In the genomic region with DNA sequence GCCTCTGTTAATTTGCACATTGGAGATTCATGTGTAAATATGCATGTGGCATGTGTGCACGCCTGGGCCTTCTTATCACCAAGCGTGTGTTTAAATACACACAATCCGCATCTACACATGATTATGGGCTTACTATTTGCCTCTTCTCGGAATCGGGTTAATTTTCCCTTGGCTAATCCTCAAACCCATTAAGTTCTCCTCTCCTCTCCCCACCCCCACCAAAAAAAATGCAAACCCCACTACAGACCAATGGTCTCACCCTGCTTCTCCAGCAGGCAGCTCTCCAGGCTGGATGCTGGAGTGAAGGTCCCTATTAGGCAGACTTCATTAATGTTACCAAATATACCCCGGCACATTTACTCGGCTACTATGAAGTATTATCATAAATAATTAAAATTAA, we compare ENCODE assay signal across 16 mouse cellular contexts. TPM values are rescaled to one million over a fixed set of nuclear protein-coding genes. Genes with fewer than 3 reads are reported as not detected.
DNase-seq lines count a peak whose midpoint lies in the region; ATAC-seq and TF ChIP-seq lines count a peak whose summit lies in the region.
"Had no signal": no experiment of that assay in that cellular context is flagged by ENCODE, and none has a peak within 500 bp of the region (broad histone marks: within the 10 kb centered on the region; RNA-seq: fewer than 3 reads in every experiment).

No protein-coding gene starts in this region.

- H3K4me3 ChIP-seq in embryonic facial prominence, embryonic 10.5 days = no peak overlapping the region
- peak overlapping the region; percentile 95 for H3K4me3 ChIP-seq in forebrain, embryonic 12.5 days (replicated peaks)
- peak overlapping the region; percentile 88 for H3K4me3 ChIP-seq in hindbrain, embryonic 14.5 days (replicated peaks; ENCODE audit: low read length)
- H3K4me3 ChIP-seq in midbrain, embryonic 16.5 days (ENCODE audit: low read depth, low read length) = 0 out of 2 replicates have a peak overlapping the region, but pooled peaks have one; percentile 1
- no peak overlapping the region for H3K4me3 ChIP-seq in gastrocnemius, adult 2 months
- H3K4me3 ChIP-seq: kidney, embryonic 15.5 days; lung, embryonic 15.5 days; megakaryocyte, embryonic 14.5 days had no signal

- TF ChIP-seq CTCF in gastrocnemius, adult 2 months (IDR thresholded peaks at IDR 0.05) = no peak

- H3K4me2 ChIP-seq in forebrain, embryonic 12.5 days = peak overlapping the region; percentile 94
- H3K4me2 ChIP-seq in hindbrain, embryonic 14.5 days (replicated peaks) = peak overlapping the region; percentile 91
- peak overlapping the region; percentile 40 for H3K4me2 ChIP-seq in midbrain, embryonic 16.5 days (ENCODE audit: low read length)
- H3K4me2 ChIP-seq: heart, embryonic 11.5 days; kidney, embryonic 15.5 days; liver, embryonic 11.5 days; lung, embryonic 15.5 days had no signal

- peaks cover 100% of the 10 kb centered on the region for H3K27me3 ChIP-seq in embryonic facial prominence, embryonic 10.5 days (replicated peaks; ENCODE audit: low read depth, poor library complexity, severe bottlenecking)
- H3K27me3 ChIP-seq in forebrain, embryonic 12.5 days = peaks cover 39% of the 10 kb centered on the region
- H3K27me3 ChIP-seq in hindbrain, embryonic 14.5 days (ENCODE audit: control insufficient read depth, insufficient read depth, low read length) = peaks cover 10% of the 10 kb centered on the region; the same call in 1 of the 2 replicates
- H3K27me3 ChIP-seq in midbrain, embryonic 16.5 days (ENCODE audit: control insufficient read depth, insufficient read depth, low read depth, low read length) = peaks cover 8% of the 10 kb centered on the region; the same call in 1 of the 2 replicates

- DNase-seq in embryonic facial prominence, embryonic 10.5 days (ENCODE audit: low spot score) = peak; percentile 11
- peak; percentile 66 for DNase-seq in hindbrain, embryonic 14.5 days (ENCODE audit: low spot score)
- no peak for DNase-seq in thymus, postnatal 10 days (ENCODE audit: low spot score in 2 of 2)
- DNase-seq in gastrocnemius, adult 2 months = no peak
- DNase-seq in urinary bladder, adult 2 months (ENCODE audit: low spot score) = no peak
- DNase-seq: gastrocnemius, postnatal 10 days; thymus, adult 2 months had no signal

- intact Hi-C loops in gastrocnemius, adult 2 months (cut with DNase I) = no loop called here

- H3K4me1 ChIP-seq in embryonic facial prominence, embryonic 10.5 days = peaks cover 29% of the 10 kb centered on the region
- H3K4me1 ChIP-seq in forebrain, embryonic 12.5 days = peaks cover 96% of the 10 kb centered on the region
- H3K4me1 ChIP-seq in hindbrain, embryonic 14.5 days (replicated peaks; ENCODE audit: control insufficient read depth, insufficient read depth, low read length) = peaks cover 68% of the 10 kb centered on the region
- peaks cover 42% of the 10 kb centered on the region for H3K4me1 ChIP-seq in midbrain, embryonic 16.5 days (ENCODE audit: control insufficient read depth, insufficient read depth, low read length)

- no peak overlapping the region for H3K27ac ChIP-seq in embryonic facial prominence, embryonic 10.5 days (replicated peaks)
- H3K27ac ChIP-seq in forebrain, embryonic 12.5 days = peak overlapping the region; percentile 100
- H3K27ac ChIP-seq in hindbrain, embryonic 14.5 days = peak overlapping the region; percentile 99
- H3K27ac ChIP-seq in midbrain, embryonic 16.5 days (ENCODE audit: low read length) = peak overlapping the region; percentile 75
- H3K27ac ChIP-seq in gastrocnemius, adult 2 months = no peak overlapping the region
- H3K27ac ChIP-seq: kidney, embryonic 15.5 days; lung, embryonic 15.5 days had no signal

- H3K9me3 ChIP-seq in embryonic facial prominence, embryonic 10.5 days = no peaks in the 10 kb centered on the region
- H3K9me3 ChIP-seq in forebrain, embryonic 12.5 days = no peaks in the 10 kb centered on the region
- H3K9me3 ChIP-seq in hindbrain, embryonic 14.5 days (ENCODE audit: control insufficient read depth, low read length) = no peaks in the 10 kb centered on the region
- no peaks in the 10 kb centered on the region for H3K9me3 ChIP-seq in midbrain, embryonic 16.5 days (replicated peaks; ENCODE audit: control insufficient read depth, low read length, poor library complexity, severe bottlenecking)
- H3K9me3 ChIP-seq: kidney, embryonic 15.5 days; lung, embryonic 15.5 days had no signal

- no peak; the same call in 1 of the 2 replicates for ATAC-seq in forebrain, embryonic 12.5 days (ENCODE audit: low FRiP score)
- ATAC-seq in hindbrain, embryonic 14.5 days (ENCODE audit: low FRiP score) = no peak
- ATAC-seq in midbrain, embryonic 16.5 days = no peak
- ATAC-seq: activated CD4-positive, CD25-positive, alpha-beta regulatory T cell, adult 4 months; CD4-positive, CD25-positive, alpha-beta regulatory T cell, adult 4 months had no signal

- H3K9ac ChIP-seq in forebrain, embryonic 12.5 days = peak overlapping the region; percentile 100
- peak overlapping the region; percentile 99 for H3K9ac ChIP-seq in hindbrain, embryonic 14.5 days
- no peak overlapping the region for H3K9ac ChIP-seq in midbrain, embryonic 16.5 days (ENCODE audit: low read depth, low read length)
- H3K9ac ChIP-seq: kidney, embryonic 15.5 days; lung, embryonic 15.5 days had no signal

- 10% methylated on average over 7 of the region's 7 CpGs for WGBS in embryonic facial prominence, embryonic 10.5 days
- whole genome bisulfite sequencing in forebrain, embryonic 12.5 days = 2% methylated on average over 7 of the region's 7 CpGs
- 12% methylated on average over 7 of the region's 7 CpGs for WGBS in hindbrain, embryonic 14.5 days
- WGBS in midbrain, embryonic 16.5 days = 19% methylated on average over 7 of the region's 7 CpGs

- peaks cover 7% of the 10 kb centered on the region; the same call in 1 of the 2 replicates for H3K36me3 ChIP-seq in embryonic facial prominence, embryonic 10.5 days (replicated peaks)
- peaks cover 64% of the 10 kb centered on the region for H3K36me3 ChIP-seq in forebrain, embryonic 12.5 days (replicated peaks)
- peaks cover 43% of the 10 kb centered on the region; the same call in 1 of the 2 replicates for H3K36me3 ChIP-seq in hindbrain, embryonic 14.5 days (replicated peaks; ENCODE audit: control insufficient read depth, insufficient read depth)
- no peaks in the 10 kb centered on the region for H3K36me3 ChIP-seq in midbrain, embryonic 16.5 days (ENCODE audit: control insufficient read depth, insufficient read depth, low read length)
- H3K36me3 ChIP-seq: kidney, embryonic 15.5 days; lung, embryonic 15.5 days had no signal

RNA-seq across cellular contexts. Expression of a gene that starts 45.0 kb away (rescaled TPM):
- 33.4 and 37.8 TPM in 2 replicates for polyA plus RNA-seq in embryonic facial prominence, embryonic 10.5 days (2016; fragmentation: Nextera tagmentation; extraction: Ambion mirVana)
- 41.7 and 45.1 TPM in 2 replicates for polyA plus RNA-seq in forebrain, embryonic 12.5 days (2016; fragmentation: Nextera tagmentation; extraction: Ambion mirVana)
- polyA plus RNA-seq in hindbrain, embryonic 14.5 days (2014; fragmentation: Nextera tagmentation; extraction: Ambion mirVana) = 26.3 and 28.9 TPM in 2 replicates
- polyA plus RNA-seq in midbrain, embryonic 16.5 days (2015; fragmentation: Nextera tagmentation; extraction: Ambion mirVana) = 19.7 and 22.0 TPM in 2 replicates
- 10 to 100 TPM; 35.2 to 38.4 TPM for total RNA-seq in gastrocnemius, adult 2 months (2021)
- polyA plus RNA-seq in urinary bladder, adult 2 months (2012; rRNA removed) = 50.9 and 56.0 TPM in 2 replicates

Comparison
In these comparisons a context has a peak if more than half of its experiments do, and no peak if none do; other contexts are left out.
1. DNase-seq: peak in embryonic facial prominence, embryonic 10.5 days (single experiment) and hindbrain, embryonic 14.5 days (single experiment); none in thymus, postnatal 10 days (0 of 2), gastrocnemius, adult 2 months (single experiment) and urinary bladder, adult 2 months (single experiment).
2. H3K27ac ChIP-seq: peak in forebrain, embryonic 12.5 days (single experiment), hindbrain, embryonic 14.5 days (single experiment) and midbrain, embryonic 16.5 days (single experiment); none in embryonic facial prominence, embryonic 10.5 days (single experiment) and gastrocnemius, adult 2 months (single experiment).
3. H3K4me3 ChIP-seq: peak in forebrain, embryonic 12.5 days (single experiment), hindbrain, embryonic 14.5 days (single experiment) and midbrain, embryonic 16.5 days (single experiment); none in embryonic facial prominence, embryonic 10.5 days (single experiment) and gastrocnemius, adult 2 months (single experiment).
4. H3K4me2 ChIP-seq: peak in every context shown above with its lines; median percentile 94 in forebrain, embryonic 12.5 days; 91 in hindbrain, embryonic 14.5 days; 40 in midbrain, embryonic 16.5 days.